Mouse (Mus musculus) adipocyte (in vitro differentiated cells): ENCODE results near the gene Bbs9.

Experiments used
- DNase-seq: peaks from one replicate; pipeline ENCODE4 v3.0.0-alpha.2; 2016; ENCODE audit warnings: low spot score

Bbs9 gene

DNA sequence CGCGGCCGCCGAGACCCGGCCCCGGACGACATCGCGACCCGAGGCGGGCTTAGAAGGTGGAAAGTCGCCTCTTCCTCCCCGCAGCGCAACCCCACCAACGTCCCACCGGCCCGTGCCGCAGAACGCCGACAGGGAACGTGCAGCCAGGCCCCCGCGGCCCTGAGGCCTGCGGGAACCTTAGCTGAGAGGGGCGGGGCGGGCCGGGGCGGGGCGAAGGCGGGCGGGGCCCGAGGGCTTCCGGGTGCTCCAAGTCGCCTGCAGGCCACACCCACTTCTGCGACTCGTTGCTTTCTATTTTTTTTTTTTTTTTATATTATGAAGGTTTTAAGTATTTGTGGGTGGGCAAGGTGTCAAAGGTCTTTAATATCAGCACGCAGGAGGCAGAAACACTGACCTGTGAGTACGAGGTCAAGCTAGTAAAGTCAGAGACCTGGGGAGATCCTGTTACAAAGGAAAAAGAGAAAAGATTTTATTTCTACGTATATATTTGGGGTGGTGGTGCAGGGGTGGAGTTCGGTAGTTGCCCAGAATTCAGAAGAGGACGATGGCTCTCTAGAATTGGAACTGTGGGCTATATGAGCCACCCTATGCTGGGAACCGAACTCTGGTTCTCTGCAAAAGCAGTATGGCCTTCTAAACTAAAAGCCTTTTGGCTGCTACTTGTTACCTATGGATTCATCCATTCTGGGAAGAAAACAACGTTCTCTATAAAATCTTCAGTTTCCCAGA, 7.2 kb upstream of the Bbs9 start:
- DNase-seq, result peak; percentile 86

DNA sequence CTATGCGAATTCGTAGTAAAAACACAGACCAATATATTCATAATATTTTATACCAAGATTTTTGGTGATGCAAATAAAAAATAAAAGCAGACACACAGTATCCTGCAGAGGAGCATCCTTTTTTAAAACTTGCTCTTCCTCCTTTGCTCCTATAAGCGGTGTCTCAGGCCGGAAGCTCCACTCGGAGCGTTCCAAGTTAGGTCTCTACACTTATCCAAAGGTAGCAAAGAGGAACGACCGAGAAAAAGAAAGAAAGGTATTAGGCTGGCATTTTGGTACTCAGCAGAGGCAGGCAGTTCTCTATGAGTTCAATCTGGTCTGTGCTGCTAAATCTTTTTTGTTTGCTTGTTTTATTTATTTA, 6.6 kb upstream of the Bbs9 start:
- DNase-seq, result no peak

DNA sequence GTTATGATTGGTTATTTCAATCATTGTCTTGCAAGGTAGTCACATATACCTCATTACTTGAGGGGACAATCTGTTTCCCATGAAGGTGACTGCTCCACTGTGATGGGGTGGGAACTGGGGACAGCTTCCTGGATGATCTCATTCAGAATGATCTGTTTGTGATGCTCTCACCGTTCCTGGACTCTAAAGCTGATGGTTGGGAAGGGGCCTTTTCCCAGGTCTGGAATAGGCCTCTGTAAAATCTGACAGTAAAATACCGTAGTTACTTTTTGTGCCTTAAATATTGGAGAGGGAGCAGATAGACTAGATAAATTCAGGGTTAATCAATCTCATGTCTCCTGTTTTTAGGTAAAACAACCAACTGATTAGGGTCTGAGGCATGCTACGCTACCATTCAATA, 5.9 kb upstream of the Bbs9 start, which contains the start of gene Rp9:
TSS of gene Rp9 (minus strand) at position 101 of the 400 bp plus-strand sequence.
- no peak for DNase-seq

DNA sequence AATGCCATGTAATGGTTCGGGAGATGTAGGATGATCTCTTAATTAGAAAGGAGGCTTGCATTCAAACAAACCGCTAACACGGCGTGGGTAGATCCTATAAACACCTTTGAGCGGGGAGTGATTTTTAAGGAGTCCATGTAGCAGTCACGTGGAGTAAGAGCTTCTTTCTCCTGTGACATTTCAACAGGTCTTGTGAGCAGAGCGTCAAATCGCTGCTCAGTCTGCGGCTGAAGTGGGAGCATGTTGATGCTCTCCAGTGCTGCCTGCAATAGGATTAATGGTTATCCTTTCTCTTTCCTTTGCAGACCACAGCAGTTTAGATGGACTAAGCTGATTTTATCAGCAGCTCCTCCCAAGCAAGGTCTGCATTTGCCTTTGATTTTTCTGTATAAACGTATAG, 750 bp downstream of the Bbs9 start:
- no peak for DNase-seq

DNA sequence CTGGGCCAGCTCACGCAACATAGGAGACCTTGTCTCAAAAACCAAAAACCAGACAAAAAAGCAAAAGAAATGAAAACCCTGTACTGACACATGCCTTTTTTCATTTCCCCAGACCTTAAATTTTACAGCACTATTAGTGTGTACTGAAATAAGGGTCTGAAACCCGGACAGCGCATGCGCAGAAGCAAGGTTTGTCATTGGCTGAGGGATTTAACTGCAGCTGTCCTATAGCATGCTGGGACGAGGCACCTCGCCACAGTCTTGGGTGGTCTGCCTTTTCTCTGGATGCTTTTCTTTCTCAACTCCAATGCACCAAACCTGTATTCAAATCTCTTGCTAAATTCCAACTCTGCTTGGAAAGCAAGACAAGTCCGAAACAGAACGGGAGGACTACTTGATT, 3.4 kb downstream of the Bbs9 start:
- no peak for DNase-seq

DNA sequence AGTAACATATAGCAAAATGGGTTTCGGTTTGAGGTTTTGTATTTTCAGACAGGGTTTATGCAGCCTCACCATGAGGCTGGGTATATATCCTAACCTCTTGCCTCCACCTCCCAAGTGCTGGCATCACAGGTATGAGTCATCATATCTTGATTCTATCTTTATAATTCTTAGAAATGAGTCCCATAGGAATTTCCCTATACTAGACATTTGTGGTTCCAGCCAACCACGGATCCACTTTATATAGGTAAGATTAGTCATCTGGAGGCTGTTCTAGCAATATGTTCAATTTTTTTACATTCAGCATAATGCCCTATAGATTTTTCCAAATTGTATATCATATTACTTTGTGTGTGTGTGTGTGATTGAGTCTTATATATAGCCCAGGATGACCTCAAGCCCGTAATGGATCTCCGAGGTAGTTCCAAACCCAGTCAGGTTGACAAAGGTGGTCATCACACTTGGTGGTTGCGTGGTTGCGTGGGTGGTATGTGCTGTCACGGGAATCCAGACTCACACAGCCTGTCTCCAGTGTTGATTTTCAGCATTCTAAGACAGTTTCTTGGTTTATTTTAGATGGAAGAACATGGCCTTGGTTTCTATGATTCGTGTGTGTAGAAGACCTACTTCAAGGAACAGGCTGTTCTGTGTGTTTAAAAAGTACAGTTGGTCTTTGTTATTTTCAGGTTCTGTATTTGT, 8.5 kb downstream of the Bbs9 start:
- no peak for DNase-seq

DNA sequence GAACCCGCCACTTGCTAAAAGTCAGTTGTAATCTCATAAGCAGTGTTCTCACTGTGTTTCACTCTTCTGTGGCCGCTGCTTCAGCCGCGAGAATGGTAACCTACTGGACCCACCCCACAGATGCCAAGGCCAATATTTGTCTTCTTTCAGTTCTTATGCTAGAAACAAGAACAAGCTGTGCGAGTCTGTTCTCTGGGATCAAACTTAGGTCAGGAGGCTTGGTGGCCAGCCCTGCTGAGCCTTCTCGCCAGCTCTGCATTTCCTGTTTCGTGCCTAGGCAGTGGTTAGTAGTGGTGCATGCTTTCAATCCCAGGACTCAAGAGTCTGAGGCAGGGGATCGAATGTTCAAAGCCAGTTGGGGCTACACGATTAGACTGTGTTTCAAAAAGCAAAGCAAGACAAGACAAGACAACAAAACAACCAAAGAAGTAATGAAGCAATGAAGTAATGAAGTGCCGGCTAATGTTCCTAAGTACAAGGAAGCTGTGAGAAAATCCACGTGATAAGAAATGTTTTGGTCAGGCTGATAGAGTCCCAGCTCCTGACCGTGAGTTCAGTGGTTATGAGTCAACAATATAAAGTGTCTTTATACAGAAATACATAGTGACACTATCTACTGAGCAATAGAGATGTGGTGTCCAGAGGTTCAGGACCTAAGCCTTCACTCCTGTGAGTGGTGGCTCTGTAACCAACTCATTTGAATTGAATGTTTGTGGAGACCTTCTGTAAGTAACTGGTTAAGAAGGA, 9.2 kb downstream of the Bbs9 start:
- peak; percentile 16 for DNase-seq

DNA sequence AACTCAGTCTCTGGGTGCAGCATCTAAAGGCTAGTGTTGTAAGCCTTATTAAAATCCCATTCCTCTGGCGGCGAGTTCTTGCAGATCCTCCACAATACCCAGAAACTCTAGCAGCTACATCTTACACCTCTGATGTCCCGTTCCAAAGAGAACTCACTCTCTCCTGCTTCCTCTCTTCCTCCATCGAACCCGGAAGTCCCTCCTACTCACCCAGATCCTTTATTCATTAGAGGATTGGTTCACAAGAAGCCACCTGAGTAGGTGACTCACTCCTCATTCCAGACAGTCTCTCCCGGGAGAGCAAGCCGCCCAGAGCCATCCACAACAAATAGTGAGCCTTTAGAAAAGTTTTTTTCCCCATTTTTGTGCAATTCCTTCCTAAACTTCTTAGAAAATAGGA, 10.7 kb downstream of the Bbs9 start:
- no peak for DNase-seq

DNA sequence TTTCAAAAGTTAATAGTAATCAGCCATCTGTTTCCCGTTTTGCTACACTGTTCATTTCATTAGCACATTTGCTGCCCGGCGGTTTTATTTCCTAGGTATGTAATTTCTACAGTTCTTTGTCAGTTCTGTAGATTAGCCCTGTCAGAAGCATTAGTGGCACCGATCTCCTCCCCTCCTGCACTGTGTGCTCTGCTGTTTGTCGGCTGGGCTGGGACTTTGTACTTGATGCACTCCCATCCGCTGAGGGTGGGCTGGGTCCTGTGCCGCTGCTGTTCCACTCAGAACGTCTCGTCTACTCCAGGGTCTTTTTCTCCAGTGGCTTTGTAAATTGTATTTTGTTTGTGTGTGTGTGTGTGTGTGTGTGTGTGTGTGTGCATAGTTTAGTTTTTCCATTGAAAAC, 13.4 kb downstream of the Bbs9 start:
- DNase-seq, result no peak

DNA sequence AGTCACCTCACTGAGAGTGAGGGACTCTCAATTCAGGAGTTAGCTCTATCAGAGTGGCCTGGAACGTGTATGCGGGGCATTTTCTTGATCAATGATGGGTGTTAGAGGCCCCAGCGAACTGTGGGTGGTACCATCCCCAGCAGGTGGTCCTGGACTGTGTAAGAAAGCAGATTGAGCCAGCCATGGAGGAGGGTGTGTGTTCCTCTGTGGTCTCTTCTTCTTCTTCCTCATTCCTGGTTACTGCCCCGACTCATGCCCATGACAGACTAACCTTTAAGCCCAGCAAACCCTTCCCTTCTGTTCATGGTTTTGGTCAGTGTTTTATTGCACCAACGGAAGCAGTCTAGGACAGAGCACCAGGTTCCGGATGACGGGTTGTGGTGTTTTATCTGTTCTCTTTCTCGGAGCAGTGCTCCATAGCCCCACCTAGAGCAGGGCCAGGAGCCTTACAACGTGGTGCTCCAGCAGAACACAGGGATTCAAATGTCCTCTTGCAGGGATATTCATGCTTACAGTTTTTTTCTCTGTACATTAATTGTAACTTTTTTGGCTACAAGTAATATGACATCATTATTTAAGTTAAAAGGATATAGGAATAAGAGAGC, 18.8 kb downstream of the Bbs9 start:
- no peak for DNase-seq

DNA sequence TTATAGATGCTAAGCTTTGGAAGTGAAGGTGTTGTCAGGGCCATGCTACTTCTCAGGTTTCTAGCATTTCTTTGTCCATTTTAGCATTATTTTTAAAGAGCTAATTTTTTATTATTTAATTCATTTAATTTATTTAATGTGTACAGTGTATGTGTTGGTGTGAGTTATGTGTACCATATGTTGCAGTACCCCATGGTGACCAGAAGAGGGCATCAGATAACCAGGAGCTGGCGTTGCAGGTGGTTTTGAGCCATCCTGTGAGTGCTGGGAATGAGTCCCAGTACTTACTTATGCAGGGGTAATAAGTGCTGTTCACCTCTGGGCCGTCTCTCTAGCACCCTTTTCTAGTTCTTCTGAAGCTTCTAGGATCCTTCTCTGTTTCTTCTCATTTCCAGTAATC, 19.6 kb downstream of the Bbs9 start:
- DNase-seq, result no peak

DNA sequence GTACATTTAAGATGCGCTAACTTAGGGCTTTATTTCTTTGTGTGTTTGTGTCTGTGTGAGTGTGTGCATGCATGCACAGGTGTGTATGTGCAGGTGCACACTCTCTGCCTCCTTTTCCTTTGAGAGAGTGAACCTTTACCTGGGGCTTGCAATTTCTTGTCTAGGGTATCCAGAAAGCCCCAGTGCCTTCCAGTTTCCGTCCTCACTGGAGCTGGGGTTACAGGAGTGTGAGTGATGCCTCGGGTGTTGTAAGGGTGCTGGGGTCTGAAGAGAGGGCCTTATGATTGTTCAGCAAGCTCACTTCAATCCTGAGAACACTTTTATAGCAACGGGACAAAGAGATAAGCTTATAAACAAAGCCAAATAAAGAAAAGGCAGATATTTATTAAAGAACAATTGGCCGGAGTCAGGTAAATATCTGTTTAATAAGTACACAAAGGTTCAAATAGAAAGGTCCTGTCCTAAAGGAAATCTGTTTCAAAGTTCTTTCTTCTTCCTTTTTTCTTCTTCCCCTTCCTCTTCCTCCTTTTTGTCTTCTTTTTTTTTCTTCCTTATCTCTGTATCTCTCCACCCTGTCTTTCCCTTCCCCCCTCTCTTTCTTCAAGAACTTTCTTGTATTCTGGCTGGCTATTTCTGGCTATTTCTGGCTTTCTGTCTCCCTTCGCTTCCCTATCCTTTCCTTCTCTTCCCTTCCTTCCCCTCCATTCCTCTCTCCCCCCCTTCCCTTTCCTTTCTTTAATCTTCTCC, 21.7 kb downstream of the Bbs9 start:
- no peak for DNase-seq

DNA sequence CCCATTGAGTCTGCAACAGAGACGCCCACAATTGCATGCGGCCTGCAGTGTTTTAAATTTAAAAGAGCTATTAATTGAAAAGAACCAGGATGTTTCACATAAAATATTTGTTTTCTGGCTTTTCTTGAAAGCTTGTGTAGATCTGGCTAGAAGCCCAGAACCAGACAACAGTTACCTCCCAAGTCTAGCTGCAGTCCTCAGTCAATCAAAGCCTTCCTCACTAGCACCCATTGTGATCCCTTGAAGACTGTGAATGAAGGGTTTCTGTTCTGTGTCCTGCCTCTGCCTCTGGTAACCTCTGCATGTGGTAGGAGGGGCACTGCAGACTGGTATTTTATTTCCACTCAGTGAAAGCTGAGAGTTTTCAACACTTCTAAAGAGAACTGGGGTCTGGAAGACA, 27.5 kb downstream of the Bbs9 start:
- peak; percentile 18 for DNase-seq

DNA sequence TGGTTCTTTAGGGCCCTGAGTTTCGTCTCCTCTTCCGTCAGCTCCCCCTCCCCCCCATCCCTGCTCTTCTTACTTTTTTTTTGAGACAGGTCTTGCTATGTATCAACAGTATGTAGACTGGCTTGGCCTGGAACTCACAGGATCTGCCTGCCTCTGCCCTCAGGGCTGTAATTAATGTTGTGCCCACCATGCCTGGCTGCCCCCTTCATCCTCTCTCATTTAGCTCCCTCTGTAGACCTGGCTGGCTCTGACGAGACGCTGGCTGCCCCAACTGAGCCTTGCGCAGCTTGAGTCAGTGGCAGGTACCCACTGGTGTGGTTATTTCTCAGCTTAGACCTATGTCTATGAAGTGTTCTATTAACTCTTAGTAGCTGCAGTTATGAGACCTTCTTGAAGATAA, 28.1 kb downstream of the Bbs9 start:
- no peak for DNase-seq

DNA sequence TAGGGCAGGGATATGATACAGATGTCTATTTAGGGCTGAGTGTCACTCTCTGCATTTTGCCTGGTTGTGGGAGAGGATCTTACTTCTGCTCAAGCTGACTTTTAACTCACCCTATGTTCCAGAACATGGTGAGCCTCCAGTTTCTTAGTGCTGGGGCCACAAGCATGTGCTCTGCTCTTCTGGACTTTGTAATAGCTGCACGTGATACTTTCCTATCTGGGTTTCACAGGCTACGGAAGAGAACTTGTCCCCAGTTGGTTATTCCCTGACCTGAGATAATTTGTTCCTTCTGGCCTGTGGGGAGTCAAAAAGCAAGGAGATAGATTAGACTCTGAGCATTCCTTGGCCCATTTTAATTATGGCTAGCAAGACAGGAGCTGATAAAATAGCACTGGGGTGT, 30.1 kb downstream of the Bbs9 start:
- peak; percentile 60 for DNase-seq

DNA sequence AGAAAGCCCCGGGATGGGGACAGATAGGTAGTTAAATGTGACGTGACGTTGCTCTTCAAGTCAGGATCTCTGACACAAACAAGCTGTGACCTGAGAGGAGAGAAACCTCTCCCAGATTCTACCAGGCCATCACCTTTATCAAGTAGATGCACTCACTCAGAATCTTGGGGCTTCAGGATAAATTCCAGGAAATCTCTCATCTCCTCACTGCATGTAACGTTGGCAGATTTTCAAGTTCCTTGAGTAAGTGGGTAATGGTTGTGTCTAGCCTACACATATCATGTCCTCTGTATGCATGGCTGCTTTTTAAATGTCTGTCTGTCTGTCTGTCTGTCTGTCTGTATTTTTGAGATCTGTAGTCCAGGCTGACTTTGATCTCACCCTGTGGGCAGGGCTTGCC, 39.6 kb downstream of the Bbs9 start:
- DNase-seq, result no peak

DNA sequence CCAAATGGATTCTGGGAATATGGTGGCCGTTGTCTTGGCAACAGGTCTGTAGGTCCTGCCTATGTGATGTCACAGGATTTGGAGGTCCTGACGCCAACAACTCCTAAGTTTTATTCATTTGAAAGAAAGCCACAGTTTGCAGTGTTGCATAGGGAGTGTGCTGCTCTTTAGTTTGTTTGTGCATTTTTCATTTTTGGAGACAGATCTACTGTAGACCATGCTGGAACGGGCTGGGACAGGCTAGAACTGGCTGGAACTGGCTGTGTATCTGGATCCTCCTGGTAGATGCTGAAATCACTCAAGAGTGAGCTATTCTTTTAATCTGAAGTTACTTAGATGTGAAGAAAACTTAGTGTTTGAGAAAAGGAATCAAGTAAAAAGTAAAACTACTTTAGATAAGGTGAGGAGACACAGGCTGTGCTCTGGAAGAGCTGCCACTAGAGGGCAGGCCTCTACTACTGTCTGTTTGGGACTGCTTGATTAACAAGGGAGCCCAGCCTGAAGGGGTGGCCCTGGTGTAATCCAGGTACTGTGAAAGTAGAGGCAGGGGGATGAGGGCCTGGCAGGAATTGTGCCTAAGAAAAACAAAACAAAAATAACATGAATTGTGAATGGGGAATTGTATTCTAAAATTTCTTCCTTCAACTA, 43.0 kb downstream of the Bbs9 start:
- peak; percentile 71 for DNase-seq

DNA sequence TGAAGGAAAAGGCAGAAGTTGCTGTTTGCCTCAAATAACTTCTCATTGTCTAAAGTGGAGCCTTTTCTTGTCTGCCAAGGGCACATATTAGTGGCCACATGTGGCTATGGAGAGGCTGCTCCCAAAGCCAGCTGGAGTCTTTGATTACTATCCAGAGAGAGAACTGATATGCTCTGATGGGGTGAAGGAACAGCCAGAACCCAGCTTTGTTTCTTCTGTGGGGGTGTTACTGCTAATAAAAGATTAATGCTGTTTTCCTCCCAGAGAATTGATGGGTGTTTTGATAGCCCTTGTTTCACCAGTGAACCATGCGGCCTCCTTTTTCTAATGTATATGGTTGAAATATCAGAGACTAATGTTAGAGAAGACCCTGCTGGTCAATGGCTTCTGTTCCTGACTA, 47.9 kb downstream of the Bbs9 start:
- no peak for DNase-seq

DNA sequence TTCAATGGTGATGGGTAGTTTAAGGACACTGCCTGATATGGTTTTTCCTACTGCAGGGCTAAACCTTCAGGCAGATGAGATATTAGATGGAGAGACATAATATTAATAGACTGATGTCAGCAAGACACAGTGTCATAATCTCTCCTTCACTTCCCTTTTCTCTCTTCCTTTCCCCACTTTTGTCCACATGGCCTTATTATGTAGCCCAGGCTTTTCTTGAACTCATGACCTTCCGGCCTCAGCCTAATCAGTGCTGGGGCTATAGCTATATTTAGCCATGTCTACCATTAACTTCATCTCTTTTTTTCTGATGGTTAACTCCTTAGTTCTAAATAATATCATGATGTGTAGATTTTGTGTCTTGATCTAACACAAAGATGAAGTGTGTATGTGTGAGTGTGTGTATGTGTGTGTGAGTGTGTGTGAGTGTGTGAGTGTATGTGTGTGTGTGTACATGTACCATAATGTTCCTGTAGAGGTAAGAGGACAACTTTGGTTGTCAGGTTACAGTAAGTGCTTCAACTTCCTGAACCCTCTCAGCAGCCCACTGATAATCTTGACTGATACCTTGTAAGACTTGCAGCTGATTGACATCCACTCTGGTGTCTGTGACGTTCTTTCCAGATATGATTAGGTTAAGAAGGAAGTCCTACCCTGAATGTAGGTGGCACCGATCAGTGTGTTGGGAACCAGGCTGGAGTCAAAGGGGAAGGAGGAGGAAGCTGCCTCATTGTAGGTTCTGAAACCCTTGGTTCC, 55.4 kb downstream of the Bbs9 start:
- DNase-seq, result no peak

DNA sequence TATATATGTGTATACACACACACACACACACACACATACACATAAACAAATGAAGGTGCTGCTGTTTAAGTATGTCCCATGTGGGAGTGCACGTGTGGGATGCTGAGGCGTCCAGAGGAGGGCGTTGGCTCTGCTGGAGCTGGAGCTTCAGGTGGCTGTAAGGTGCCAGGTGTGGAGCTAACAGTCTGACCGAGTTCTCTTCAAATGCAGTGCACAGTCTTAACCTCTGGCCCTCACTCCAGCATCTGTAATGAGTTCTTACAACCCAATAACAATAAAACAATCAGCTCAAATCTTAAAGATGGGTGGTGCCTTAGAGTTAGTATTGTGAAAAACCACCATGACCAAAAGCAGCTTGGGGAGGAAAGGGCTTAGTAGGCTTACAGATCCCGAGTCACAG, 56.6 kb downstream of the Bbs9 start:
- no peak for DNase-seq
